Mouse (Mus musculus): Measurements from ENCODE around the gene Pmel. TPM values are rescaled to one million over a fixed set of nuclear protein-coding genes. Genes with fewer than 3 reads are reported as not detected.

Pmel gene
- polyA plus RNA-seq, 1 experiment from 2014 or later: 0.22 TPM

Other genes starting within 250 kb of the Pmel start
- 172 and 229 TPM in 2 replicates for gene Smarcc2, start 244.9 kb upstream of the Pmel start, polyA plus RNA-seq (2014; fragmentation: Nextera tagmentation; extraction: Ambion mirVana)
- gene Myl6, start 210.1 kb upstream of the Pmel start, polyA plus RNA-seq (2014; fragmentation: Nextera tagmentation; extraction: Ambion mirVana): 750 and 787 TPM in 2 replicates
- gene Myl6b, start 205.5 kb upstream of the Pmel start, polyA plus RNA-seq (2014; fragmentation: Nextera tagmentation; extraction: Ambion mirVana): 5.3 and 6.8 TPM in 2 replicates
- 6.0 and 10.9 TPM in 2 replicates for gene Esyt1, start 178.3 kb upstream of the Pmel start, polyA plus RNA-seq (2014; fragmentation: Nextera tagmentation; extraction: Ambion mirVana)
- 17.6 and 19.6 TPM in 2 replicates for gene Zc3h10, start 156.4 kb upstream of the Pmel start, polyA plus RNA-seq (2014; fragmentation: Nextera tagmentation; extraction: Ambion mirVana)
- 2,375 and 2,760 TPM in 2 replicates for gene Rpl41, start 154.9 kb upstream of the Pmel start, polyA plus RNA-seq (2014; fragmentation: Nextera tagmentation; extraction: Ambion mirVana)
- 122 and 142 TPM in 2 replicates for gene Pa2g4, start 138.2 kb upstream of the Pmel start, polyA plus RNA-seq (2014; fragmentation: Nextera tagmentation; extraction: Ambion mirVana)
- 0.26 and 0.47 TPM in 2 replicates for gene Erbb3, start 114.5 kb upstream of the Pmel start, polyA plus RNA-seq (2014; fragmentation: Nextera tagmentation; extraction: Ambion mirVana)
- 529 and 586 TPM in 2 replicates for gene Rps26, start 77.4 kb upstream of the Pmel start, polyA plus RNA-seq (2014; fragmentation: Nextera tagmentation; extraction: Ambion mirVana)
- gene Ikzf4, start 58.2 kb upstream of the Pmel start, polyA plus RNA-seq (2014; fragmentation: Nextera tagmentation; extraction: Ambion mirVana): 21.2 and 23.6 TPM in 2 replicates
- gene Suox, start 30.1 kb upstream of the Pmel start, polyA plus RNA-seq (2014; fragmentation: Nextera tagmentation; extraction: Ambion mirVana): 10.3 and 10.4 TPM in 2 replicates
- 80.4 and 100 TPM in 2 replicates for gene Rab5b, start 7.9 kb upstream of the Pmel start, polyA plus RNA-seq (2014; fragmentation: Nextera tagmentation; extraction: Ambion mirVana)
- gene Cdk2, start 836 bp downstream of the Pmel start, polyA plus RNA-seq (2014; fragmentation: Nextera tagmentation; extraction: Ambion mirVana): 13.2 and 24.2 TPM in 2 replicates
- 5.7 and 6.2 TPM in 2 replicates for gene Dgka, start 40.7 kb downstream of the Pmel start, polyA plus RNA-seq (2014; fragmentation: Nextera tagmentation; extraction: Ambion mirVana)
- 46.7 and 60.0 TPM in 2 replicates for gene Pym1, start 43.7 kb downstream of the Pmel start, polyA plus RNA-seq (2014; fragmentation: Nextera tagmentation; extraction: Ambion mirVana)
- 0.22 and 0.41 TPM in 2 replicates for gene Mmp19, start 86.7 kb downstream of the Pmel start, polyA plus RNA-seq (2014; fragmentation: Nextera tagmentation; extraction: Ambion mirVana)
- 38.6 and 42.7 TPM in 2 replicates for gene Dnajc14, start 99.9 kb downstream of the Pmel start, polyA plus RNA-seq (2014; fragmentation: Nextera tagmentation; extraction: Ambion mirVana)
- gene Tmem198b, start 100.2 kb downstream of the Pmel start, polyA plus RNA-seq (2014; fragmentation: Nextera tagmentation; extraction: Ambion mirVana): 11.7 and 13.1 TPM in 2 replicates
- gene Sarnp, start 113.1 kb downstream of the Pmel start, polyA plus RNA-seq (2014; fragmentation: Nextera tagmentation; extraction: Ambion mirVana): 150 and 152 TPM in 2 replicates
- 23.4 and 24.8 TPM in 2 replicates for gene Ormdl2, start 117.5 kb downstream of the Pmel start, polyA plus RNA-seq (2014; fragmentation: Nextera tagmentation; extraction: Ambion mirVana)
- 7.9 and 9.6 TPM in 2 replicates for gene Gdf11, start 187.5 kb downstream of the Pmel start, polyA plus RNA-seq (2014; fragmentation: Nextera tagmentation; extraction: Ambion mirVana)
- 120 and 138 TPM in 2 replicates for gene Cd63, start 196.8 kb downstream of the Pmel start, polyA plus RNA-seq (2014; fragmentation: Nextera tagmentation; extraction: Ambion mirVana)
- 11.6 and 15.2 TPM in 2 replicates for gene Rdh5, start 218.7 kb downstream of the Pmel start, polyA plus RNA-seq (2014; fragmentation: Nextera tagmentation; extraction: Ambion mirVana)
- gene Bloc1s1, start 219.8 kb downstream of the Pmel start, polyA plus RNA-seq (2014; fragmentation: Nextera tagmentation; extraction: Ambion mirVana): 249 and 282 TPM in 2 replicates
- 3.4 and 4.9 TPM in 2 replicates for gene Itga7, start 229.6 kb downstream of the Pmel start, polyA plus RNA-seq (2014; fragmentation: Nextera tagmentation; extraction: Ambion mirVana)

All from midbrain, embryonic 14.5 days (tissue).